Mouse (Mus musculus) E14TG2a.4 (cell line): ENCODE data around the gene Mtus2.

Source experiments
- H3K27me3 ChIP-seq: 2 replicates; pipeline ENCODE4 v1.6.1; 2014; ENCODE audit warnings: low read length, control low read depth; ENCODE audit not compliant: insufficient read depth
- H3K36me3 ChIP-seq: 2 replicates; pipeline ENCODE4 v1.6.1; 2014; ENCODE audit warnings: low read length, control low read depth; ENCODE audit not compliant: insufficient read depth
- H3K4me1 ChIP-seq: replicated peaks from 2 replicates; pipeline ENCODE4 v1.6.1; 2014; ENCODE audit warnings: low read depth, low read length, control low read depth
- H3K4me3 ChIP-seq: replicated peaks from 2 replicates; pipeline ENCODE4 v1.5.1; 2014; ENCODE audit warnings: mild to moderate bottlenecking, low read length
- H3K9me3 ChIP-seq: 2 replicates; pipeline ENCODE4 v1.6.1; 2014; ENCODE audit warnings: low read length, control low read depth
- CTCF ChIP-seq: conservative IDR thresholded peaks from 2 replicates; pipeline ENCODE4 v1.5.1; 2014; ENCODE audit warnings: low read length
- NANOG ChIP-seq: IDR thresholded peaks from 2 replicates; pipeline ENCODE4 v1.6.1; 2014; ENCODE audit warnings: borderline replicate concordance, low read length, mixed read lengths
- POU5F1 ChIP-seq: IDR thresholded peaks from 2 replicates; pipeline ENCODE4 v1.6.1; 2014; ENCODE audit warnings: low read length, borderline replicate concordance

Gene Mtus2

DNA sequence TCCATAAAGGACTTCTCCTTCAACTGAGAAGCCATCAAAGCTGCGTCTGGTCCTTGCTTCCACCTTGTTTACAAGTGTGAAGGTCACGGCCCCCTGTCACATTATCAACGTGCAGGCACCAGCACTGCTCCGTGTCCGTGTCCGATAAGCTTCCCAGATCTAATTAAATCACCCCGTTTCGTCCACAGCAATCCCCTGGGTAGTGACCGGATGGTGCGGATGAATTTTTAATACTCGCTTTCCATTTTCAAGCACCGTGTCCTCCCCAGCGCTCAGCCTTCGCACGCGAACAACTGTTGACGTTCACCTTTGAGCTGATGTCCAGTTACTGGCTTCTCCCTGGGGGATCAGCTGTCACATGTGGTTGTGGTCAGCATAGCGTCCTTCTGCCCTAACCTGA is 276.6 kb downstream of the Mtus2 start:
- no peaks in the 10 kb centered on the region for H3K4me1 ChIP-seq
- no peaks in the 10 kb centered on the region for H3K36me3 ChIP-seq
- peaks cover 55% of the 10 kb centered on the region for H3K9me3 ChIP-seq
- H3K27me3 ChIP-seq = no peaks in the 10 kb centered on the region
- no peak for TF ChIP-seq POU5F1
- TF ChIP-seq NANOG = no peak
- no peak for TF ChIP-seq CTCF
- H3K4me3 ChIP-seq = no peak overlapping the region

DNA sequence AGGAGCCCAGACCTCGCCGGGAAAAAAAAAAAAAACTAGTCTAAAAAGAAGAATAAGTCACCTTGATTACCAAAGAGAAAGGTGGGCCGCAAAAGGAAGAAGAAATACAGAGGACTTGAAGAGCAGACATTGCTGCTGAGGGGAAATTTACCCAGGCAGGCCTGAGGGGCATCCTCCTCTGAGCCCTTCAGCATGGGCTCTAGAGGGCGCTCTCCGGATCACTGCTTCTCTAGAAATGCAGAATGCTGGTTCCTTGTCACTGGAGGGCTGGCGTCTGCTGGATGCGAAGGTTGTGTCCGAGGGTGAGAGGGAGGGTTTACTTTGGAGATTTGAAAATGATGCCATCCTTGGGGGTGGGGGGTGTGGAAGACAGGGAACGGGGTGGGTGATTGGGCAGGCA is 279.5 kb downstream of the Mtus2 start:
- no peaks in the 10 kb centered on the region for H3K36me3 ChIP-seq
- no peak for TF ChIP-seq POU5F1
- peak; percentile 50 for TF ChIP-seq CTCF
- no peak overlapping the region for H3K4me3 ChIP-seq
- H3K27me3 ChIP-seq = no peaks in the 10 kb centered on the region
- H3K4me1 ChIP-seq = peaks cover 12% of the 10 kb centered on the region
- H3K9me3 ChIP-seq = peaks cover 37% of the 10 kb centered on the region

- no peaks in the 10 kb centered on the region for H3K36me3 ChIP-seq
- peaks cover 12% of the 10 kb centered on the region for H3K9me3 ChIP-seq
- peaks cover 15% of the 10 kb centered on the region for H3K4me1 ChIP-seq
- H3K4me3 ChIP-seq = no peak overlapping the region
- TF ChIP-seq CTCF (peak; percentile 67), NANOG (no peak), POU5F1 (no peak)
- H3K27me3 ChIP-seq = no peaks in the 10 kb centered on the region
These were observed 281.9 kb downstream of the Mtus2 start for GRCm38 (mm10) chr5:148239067-148239466.

- H3K27me3 ChIP-seq = no peaks in the 10 kb centered on the region
- H3K4me3 ChIP-seq = no peak overlapping the region
- H3K4me1 ChIP-seq = peaks cover 15% of the 10 kb centered on the region
- TF ChIP-seq NANOG = no peak
- TF ChIP-seq POU5F1 = no peak
- TF ChIP-seq CTCF = no peak
- H3K9me3 ChIP-seq = peaks cover 11% of the 10 kb centered on the region; the same call in 1 of the 2 replicates
- no peaks in the 10 kb centered on the region for H3K36me3 ChIP-seq
These were observed 282.6 kb downstream of the Mtus2 start for GRCm38 (mm10) chr5:148239757-148240156.

DNA sequence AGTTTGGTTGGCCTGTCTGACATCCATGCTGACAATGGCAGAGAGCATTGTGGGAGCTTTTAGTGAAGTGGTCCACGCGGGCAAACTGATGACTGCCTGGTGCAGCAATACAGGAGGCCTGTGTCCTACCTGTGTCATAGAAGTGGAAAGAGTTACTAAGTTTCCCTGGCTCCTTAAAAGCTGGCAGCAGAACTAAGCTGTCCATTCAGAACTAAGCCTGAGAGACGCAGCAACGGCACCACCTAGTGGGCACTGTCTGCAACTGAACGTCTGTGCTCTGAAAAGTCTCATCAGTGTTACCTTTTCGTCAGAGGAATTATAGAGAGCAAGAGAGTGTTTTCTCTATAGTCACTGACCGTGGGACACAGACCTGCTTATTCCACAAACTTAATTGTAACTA is 284.8 kb downstream of the Mtus2 start:
- H3K4me3 ChIP-seq = no peak overlapping the region
- H3K9me3 ChIP-seq = peaks cover 24% of the 10 kb centered on the region
- peaks cover 15% of the 10 kb centered on the region for H3K4me1 ChIP-seq
- TF ChIP-seq CTCF (peak; percentile 90), NANOG (no peak), POU5F1 (no peak)
- H3K27me3 ChIP-seq = no peaks in the 10 kb centered on the region
- H3K36me3 ChIP-seq = 0 out of 2 replicates have a peak, but pooled peaks cover 3% of the 10 kb centered on the region

GRCm38 (mm10) chr5:148244471-148244870 is 287.4 kb downstream of the Mtus2 start:
- TF ChIP-seq CTCF (peak; percentile 64), NANOG (no peak), POU5F1 (no peak)
- 0 out of 2 replicates have a peak, but pooled peaks cover 3% of the 10 kb centered on the region for H3K36me3 ChIP-seq
- H3K4me1 ChIP-seq = peaks cover 15% of the 10 kb centered on the region
- peaks cover 33% of the 10 kb centered on the region for H3K9me3 ChIP-seq
- no peaks in the 10 kb centered on the region for H3K27me3 ChIP-seq
- no peak overlapping the region for H3K4me3 ChIP-seq

DNA sequence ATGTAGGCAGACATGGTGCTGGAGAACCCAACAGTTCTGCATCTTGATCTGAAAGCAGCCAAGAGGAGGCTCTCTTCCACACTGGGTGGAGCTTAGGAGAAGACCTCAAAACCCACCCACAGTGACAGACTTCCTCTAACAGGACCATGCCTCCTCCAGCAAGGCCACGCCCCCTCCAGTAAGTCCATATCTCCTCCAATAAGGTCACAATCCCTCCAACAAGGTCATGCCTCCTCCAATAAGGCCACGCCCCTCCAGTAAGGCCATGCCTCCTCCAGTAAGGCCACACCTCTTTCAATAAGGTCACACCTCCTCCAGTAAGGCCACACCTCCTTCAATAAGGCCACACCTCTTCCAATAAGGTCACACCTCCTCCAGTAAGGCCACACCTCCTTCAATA is 288.3 kb downstream of the Mtus2 start:
- Histone ChIP-seq H3K36me3 (0 out of 2 replicates have a peak, but pooled peaks cover 3% of the 10 kb centered on the region), H3K9me3 (peaks cover 33% of the 10 kb centered on the region), H3K4me1 (peaks cover 11% of the 10 kb centered on the region), H3K4me3 (no peak overlapping the region), H3K27me3 (no peaks in the 10 kb centered on the region)
- no peak for TF ChIP-seq CTCF
- TF ChIP-seq POU5F1 = no peak
- TF ChIP-seq NANOG = no peak

DNA sequence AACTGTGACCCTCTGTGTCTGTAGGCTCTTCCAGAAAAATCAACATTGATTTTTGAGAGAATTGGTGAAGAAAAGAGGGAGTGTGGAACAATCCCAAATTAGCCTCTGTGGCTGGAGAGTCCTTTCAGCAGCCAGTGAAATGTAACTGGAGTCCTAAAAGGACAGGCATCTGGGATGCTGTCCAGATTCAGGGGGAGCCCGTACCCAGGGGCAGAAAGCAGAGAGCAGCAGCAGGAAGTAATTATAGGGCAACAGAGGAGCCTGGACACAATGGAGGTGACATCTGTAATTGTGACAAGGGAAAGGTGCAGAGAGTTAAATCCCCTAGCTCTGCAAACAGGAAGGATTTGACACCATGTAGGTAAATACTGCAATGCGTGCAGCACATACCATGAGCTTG is 291.1 kb downstream of the Mtus2 start:
- Histone ChIP-seq H3K27me3 (no peaks in the 10 kb centered on the region), H3K9me3 (peaks cover 41% of the 10 kb centered on the region), H3K4me3 (no peak overlapping the region), H3K36me3 (0 out of 2 replicates have a peak, but pooled peaks cover 3% of the 10 kb centered on the region), H3K4me1 (no peaks in the 10 kb centered on the region)
- no peak for TF ChIP-seq NANOG
- no peak for TF ChIP-seq POU5F1
- no peak for TF ChIP-seq CTCF

- Histone ChIP-seq H3K4me1 (no peaks in the 10 kb centered on the region; the same call in 1 of the 2 replicates), H3K4me3 (no peak overlapping the region), H3K27me3 (peaks cover 3% of the 10 kb centered on the region; the same call in 1 of the 2 replicates), H3K9me3 (peaks cover 18% of the 10 kb centered on the region), H3K36me3 (no peaks in the 10 kb centered on the region)
- no peak for TF ChIP-seq CTCF
- no peak for TF ChIP-seq NANOG
- no peak for TF ChIP-seq POU5F1
These were observed 294.7 kb downstream of the Mtus2 start for GRCm38 (mm10) chr5:148251847-148252246.
